Mouse (Mus musculus) lung, postnatal 25 days (tissue): ENCODE measurements around the gene Gm45208.

Experiments used
- DNase-seq: peaks from one replicate; pipeline ENCODE4 v3.0.0; 2022; ENCODE audit warnings: low spot score

Gm45208 gene

DNA sequence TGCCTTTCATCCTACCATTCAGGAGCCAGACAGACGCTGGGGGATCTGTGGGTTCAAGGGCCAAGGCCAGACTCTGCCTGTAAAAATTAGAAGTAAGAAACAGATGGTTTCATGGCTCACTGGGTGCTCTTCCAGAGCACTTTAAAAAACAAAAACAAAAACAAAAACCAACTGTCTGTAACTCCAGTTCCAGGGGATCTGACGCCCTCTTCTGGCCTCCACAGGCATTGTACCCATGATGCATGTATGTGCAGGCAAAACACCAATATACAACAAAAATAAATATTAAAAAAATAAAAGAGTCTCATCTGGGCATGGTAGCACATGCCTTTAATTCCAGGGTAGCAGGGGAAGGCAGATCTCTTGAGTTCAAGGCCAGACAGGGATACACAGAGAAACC is 50.7 kb downstream of the Gm45208 start:
- DNase-seq = no peak

- no peak for DNase-seq
Measured at GRCm38 (mm10) chrX:7775501-7776205, 53.6 kb downstream of the Gm45208 start.

GRCm38 (mm10) chrX:7776329-7777082 is 54.5 kb downstream of the Gm45208 start:
- peak; percentile 44 for DNase-seq

GRCm38 (mm10) chrX:7778450-7779244 is 56.6 kb downstream of the Gm45208 start:
- no peak for DNase-seq

DNA sequence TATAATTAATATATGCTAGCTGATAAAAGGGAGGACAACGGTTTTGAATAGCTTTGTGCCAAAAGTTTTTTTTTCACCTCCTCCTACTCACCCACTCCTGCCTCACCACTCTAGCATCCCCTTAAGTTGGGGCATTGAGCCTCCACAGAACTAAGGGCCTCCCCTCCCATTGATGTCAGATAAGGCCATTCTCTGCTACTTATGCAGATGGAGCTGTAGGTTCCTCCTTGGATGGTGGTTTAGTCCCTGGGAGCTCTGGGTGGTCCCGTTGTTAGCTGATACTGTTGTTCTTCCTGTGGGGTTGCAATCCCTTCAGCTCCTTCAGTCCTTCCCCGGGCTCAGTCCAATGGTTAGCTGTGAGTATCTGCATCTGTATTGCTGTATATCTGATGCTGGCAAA is 57.2 kb downstream of the Gm45208 start:
- no peak for DNase-seq
